Comparison of ENCODE assay signal across 7 mouse cellular contexts in the genomic region with DNA sequence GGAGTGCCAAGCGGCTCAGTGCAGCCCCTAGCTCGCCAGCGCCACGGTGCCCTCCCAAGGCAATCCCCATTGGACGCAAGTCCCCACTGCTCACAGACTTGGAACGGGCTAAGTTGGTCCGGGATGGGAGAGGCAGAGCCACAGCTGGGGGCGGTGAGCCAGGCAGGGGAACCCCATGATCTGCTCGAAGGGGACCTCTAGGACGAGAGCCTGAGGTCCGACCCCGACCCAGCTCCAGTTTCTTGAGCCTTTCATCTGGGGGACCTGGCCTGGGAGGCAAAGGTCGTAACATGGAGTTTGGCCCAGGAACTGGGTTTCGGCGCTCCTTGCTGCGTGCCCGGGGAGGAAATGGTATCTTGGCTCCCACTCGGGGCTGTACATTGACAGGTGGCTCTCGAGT. TPM values are rescaled to one million over a fixed set of nuclear protein-coding genes. Genes with fewer than 3 reads are reported as not detected.
A peak's percentile ranks its signal among the peaks of the same experiment; 100 is the strongest.
DNase-seq lines count a peak whose midpoint lies in the region; ATAC-seq and TF ChIP-seq lines count a peak whose summit lies in the region.

No protein-coding gene starts in this region.

- peaks cover 64% of the 10 kb centered on the region for H3K36me3 ChIP-seq in forebrain, embryonic 14.5 days (ENCODE audit: control insufficient read depth, insufficient read depth, low read length)
- peaks cover 78% of the 10 kb centered on the region for H3K36me3 ChIP-seq in liver, embryonic 12.5 days
- peaks cover 14% of the 10 kb centered on the region for H3K36me3 ChIP-seq in stomach, postnatal 0 days (ENCODE audit: control insufficient read depth, insufficient read depth, low read length)

- H3K9ac ChIP-seq in forebrain, embryonic 14.5 days (ENCODE audit: low read length) = peak overlapping the region; percentile 97; the same call in 1 of the 2 replicates
- H3K9ac ChIP-seq in liver, embryonic 12.5 days = no peak overlapping the region
- H3K9ac ChIP-seq in stomach, postnatal 0 days (ENCODE audit: low read length) = peak overlapping the region; percentile 31; the same call in 1 of the 2 replicates

- H3K4me3 ChIP-seq in layer of hippocampus, adult 2 months = peak overlapping the region; percentile 98
- peak overlapping the region; percentile 98 for H3K4me3 ChIP-seq in forebrain, embryonic 14.5 days (ENCODE audit: low read depth, low read length)
- peak overlapping the region; percentile 91 for H3K4me3 ChIP-seq in liver, embryonic 12.5 days
- H3K4me3 ChIP-seq in stomach, postnatal 0 days (ENCODE audit: low read depth, low read length) = no peak overlapping the region

- H3K27me3 ChIP-seq in forebrain, embryonic 14.5 days (replicated peaks; ENCODE audit: control insufficient read depth, insufficient read depth, low read length) = no peaks in the 10 kb centered on the region
- H3K27me3 ChIP-seq in liver, embryonic 12.5 days (replicated peaks) = no peaks in the 10 kb centered on the region
- H3K27me3 ChIP-seq in stomach, postnatal 0 days (ENCODE audit: control insufficient read depth, insufficient read depth, low read length) = no peaks in the 10 kb centered on the region

- ATAC-seq in forebrain, embryonic 14.5 days = no peak
- no peak for ATAC-seq in liver, embryonic 12.5 days
- ATAC-seq in stomach, postnatal 0 days (ENCODE audit: low FRiP score, low TSS enrichment) = no peak

- intact Hi-C loops in gastrocnemius, postnatal 36 days (cut with DNase I) = loop anchor here (10.0 kb wide), 1 partner anchor 172 kb away; the partner anchor contains the start of gene Cfap126

- TF ChIP-seq EP300 in stomach, postnatal 0 days (optimal IDR thresholded peaks at IDR 0.05) = no peak

- H3K4me2 ChIP-seq in forebrain, embryonic 14.5 days (ENCODE audit: low read length) = peak overlapping the region; percentile 72
- H3K4me2 ChIP-seq in liver, embryonic 12.5 days = peak overlapping the region; percentile 88
- peak overlapping the region; percentile 81; the same call in 1 of the 2 replicates for H3K4me2 ChIP-seq in stomach, postnatal 0 days (replicated peaks; ENCODE audit: low read depth)

- peak overlapping the region; percentile 93; the same call in 1 of the 2 replicates for H3K27ac ChIP-seq in layer of hippocampus, adult 2 months
- no peak overlapping the region for H3K27ac ChIP-seq in forebrain, embryonic 14.5 days (ENCODE audit: low read depth, low read length)
- 0 out of 2 replicates have a peak overlapping the region, but pooled peaks have one; percentile 59 for H3K27ac ChIP-seq in liver, embryonic 12.5 days
- no peak overlapping the region for H3K27ac ChIP-seq in stomach, postnatal 0 days (replicated peaks)

- DNase-seq in layer of hippocampus, adult 2 months (ENCODE audit: low spot score in 2 of 2) = no peak
- DNase-seq in layer of hippocampus, adult 18-20 months (ENCODE audit: low spot score in 2 of 2) = no peak
- DNase-seq in forebrain, embryonic 14.5 days (ENCODE audit: low spot score) = no peak
- no peak for DNase-seq in stomach, postnatal 0 days (ENCODE audit: low spot score)
- no peak for DNase-seq in gastrocnemius, postnatal 36 days
- DNase-seq in right cerebral cortex, postnatal 14 days = no peak

- WGBS in forebrain, embryonic 14.5 days = 89% methylated on average over 19 of the region's 19 CpGs
- whole genome bisulfite sequencing in liver, embryonic 12.5 days (ENCODE audit: insufficient replicate concordance) = 84% methylated on average over 19 of the region's 19 CpGs
- WGBS in stomach, postnatal 0 days = 88% methylated on average over 19 of the region's 19 CpGs

- no peak for TF ChIP-seq CTCF in layer of hippocampus, adult 2 months (conservative IDR thresholded peaks at IDR 0.05)
- TF ChIP-seq CTCF in stomach, postnatal 0 days (IDR thresholded peaks at IDR 0.05; ENCODE audit: low read depth) = no peak

- H3K4me1 ChIP-seq in forebrain, embryonic 14.5 days (ENCODE audit: control insufficient read depth, insufficient read depth, low read length) = peaks cover 9% of the 10 kb centered on the region
- H3K4me1 ChIP-seq in liver, embryonic 12.5 days = peaks cover 62% of the 10 kb centered on the region
- peaks cover 5% of the 10 kb centered on the region; the same call in 1 of the 2 replicates for H3K4me1 ChIP-seq in stomach, postnatal 0 days (replicated peaks; ENCODE audit: control insufficient read depth, insufficient read depth)

- H3K9me3 ChIP-seq in forebrain, embryonic 14.5 days (replicated peaks; ENCODE audit: control insufficient read depth, low read length) = no peaks in the 10 kb centered on the region
- H3K9me3 ChIP-seq in liver, embryonic 12.5 days (replicated peaks) = no peaks in the 10 kb centered on the region
- no peaks in the 10 kb centered on the region for H3K9me3 ChIP-seq in stomach, postnatal 0 days (ENCODE audit: control insufficient read depth, low read length)

RNA-seq across cellular contexts. Expression of gene Usp21, which starts 1.3 kb away (rescaled TPM):
- total RNA-seq in layer of hippocampus, adult 2 months (2021) = 10 to 100 TPM; 61.9 to 76.6 TPM
- total RNA-seq in layer of hippocampus, adult 18-20 months (2021) = 10 to 100 TPM; 60.9 to 61.3 TPM
- polyA plus RNA-seq in forebrain, embryonic 14.5 days (2014; fragmentation: Nextera tagmentation; extraction: Ambion mirVana) = 89.9 and 104 TPM in 2 replicates
- 36.2 and 38.6 TPM in 2 replicates for polyA plus RNA-seq in liver, embryonic 12.5 days (2016; fragmentation: Nextera tagmentation; extraction: Ambion mirVana)
- polyA plus RNA-seq in stomach, postnatal 0 days (2015; fragmentation: Nextera tagmentation; extraction: Ambion mirVana) = 25.0 and 26.4 TPM in 2 replicates
- total RNA-seq in gastrocnemius, postnatal 36 days (2021) = 10 to 100 TPM; 13.5 to 13.8 TPM

RNA-seq across cellular contexts. Expression of gene Ppox, which starts 5.5 kb away (rescaled TPM):
- 10 to 100 TPM; 31.2 to 42.1 TPM for total RNA-seq in layer of hippocampus, adult 2 months (2021)
- 10 to 100 TPM; 23.2 to 25.3 TPM for total RNA-seq in layer of hippocampus, adult 18-20 months (2021)
- 41.4 and 46.0 TPM in 2 replicates for polyA plus RNA-seq in forebrain, embryonic 14.5 days (2014; fragmentation: Nextera tagmentation; extraction: Ambion mirVana)
- 199 and 207 TPM in 2 replicates for polyA plus RNA-seq in liver, embryonic 12.5 days (2016; fragmentation: Nextera tagmentation; extraction: Ambion mirVana)
- 16.8 and 21.3 TPM in 2 replicates for polyA plus RNA-seq in stomach, postnatal 0 days (2015; fragmentation: Nextera tagmentation; extraction: Ambion mirVana)
- 1 to 10 TPM; 8.7 TPM for total RNA-seq in gastrocnemius, postnatal 36 days (2021)

RNA-seq across cellular contexts. Expression of gene Ufc1, which starts 8.3 kb away (rescaled TPM):
- 100 to 1,000 TPM; 105 to 113 TPM for total RNA-seq in layer of hippocampus, adult 2 months (2021)
- 100 to 1,000 TPM in 1 of 2 experiments, 10 to 100 TPM in 1; 99.7 to 108 TPM for total RNA-seq in layer of hippocampus, adult 18-20 months (2021)
- 119 and 127 TPM in 2 replicates for polyA plus RNA-seq in forebrain, embryonic 14.5 days (2014; fragmentation: Nextera tagmentation; extraction: Ambion mirVana)
- polyA plus RNA-seq in liver, embryonic 12.5 days (2016; fragmentation: Nextera tagmentation; extraction: Ambion mirVana) = 55.9 and 58.3 TPM in 2 replicates
- 134 and 135 TPM in 2 replicates for polyA plus RNA-seq in stomach, postnatal 0 days (2015; fragmentation: Nextera tagmentation; extraction: Ambion mirVana)
- 10 to 100 TPM; 80.9 to 82.2 TPM for total RNA-seq in gastrocnemius, postnatal 36 days (2021)

RNA-seq across cellular contexts. Expression of gene B4galt3, which starts 16.4 kb away (rescaled TPM):
- 10 to 100 TPM; 73.1 to 79.3 TPM for total RNA-seq in layer of hippocampus, adult 2 months (2021)
- total RNA-seq in layer of hippocampus, adult 18-20 months (2021) = 10 to 100 TPM; 71.0 to 71.4 TPM
- polyA plus RNA-seq in forebrain, embryonic 14.5 days (2014; fragmentation: Nextera tagmentation; extraction: Ambion mirVana) = 74.9 and 94.2 TPM in 2 replicates
- 29.9 and 35.8 TPM in 2 replicates for polyA plus RNA-seq in liver, embryonic 12.5 days (2016; fragmentation: Nextera tagmentation; extraction: Ambion mirVana)
- polyA plus RNA-seq in stomach, postnatal 0 days (2015; fragmentation: Nextera tagmentation; extraction: Ambion mirVana) = 32.9 and 34.2 TPM in 2 replicates
- 10 to 100 TPM in 1 of 2 experiments, 1 to 10 TPM in 1; 9.6 to 10.5 TPM for total RNA-seq in gastrocnemius, postnatal 36 days (2021)

RNA-seq across cellular contexts. Expression of gene Ndufs2, which starts 35.3 kb away (rescaled TPM):
- 100 to 1,000 TPM; 254 to 273 TPM for total RNA-seq in layer of hippocampus, adult 2 months (2021)
- 100 to 1,000 TPM; 270 to 277 TPM for total RNA-seq in layer of hippocampus, adult 18-20 months (2021)
- 244 and 260 TPM in 2 replicates for polyA plus RNA-seq in forebrain, embryonic 14.5 days (2014; fragmentation: Nextera tagmentation; extraction: Ambion mirVana)
- 160 and 167 TPM in 2 replicates for polyA plus RNA-seq in liver, embryonic 12.5 days (2016; fragmentation: Nextera tagmentation; extraction: Ambion mirVana)
- polyA plus RNA-seq in stomach, postnatal 0 days (2015; fragmentation: Nextera tagmentation; extraction: Ambion mirVana) = 210 and 218 TPM in 2 replicates
- total RNA-seq in gastrocnemius, postnatal 36 days (2021) = 100 to 1,000 TPM; 874 to 989 TPM

Comparison
In these comparisons a context has a peak if more than half of its experiments do, and no peak if none do; other contexts are left out.
1. H3K27ac ChIP-seq: peak in layer of hippocampus, adult 2 months (single experiment) and liver, embryonic 12.5 days (single experiment); none in forebrain, embryonic 14.5 days (single experiment) and stomach, postnatal 0 days (single experiment).
2. RNA of gene Usp21, which starts 1.3 kb away (total RNA-seq): 61.9 to 76.6 TPM in layer of hippocampus, adult 2 months and 60.9 to 61.3 TPM in layer of hippocampus, adult 18-20 months; 13.5 to 13.8 TPM in gastrocnemius, postnatal 36 days; every median in the first group is over 4 times any median in the second.
3. Peak in every context shown above with its lines, with median percentiles within 50 percentile points of each other: H3K4me2 ChIP-seq.